Mouse (Mus musculus): ENCODE measurements at regions not wholly inside any gene's neighbourhood (a gene's known extent, or its start where the extent isn't known, plus 50 kb on each side); places are given as distances from the start of the nearest gene placed in this dataset.
A peak's percentile ranks its signal among the peaks of the same experiment; 100 is the strongest.

DNA sequence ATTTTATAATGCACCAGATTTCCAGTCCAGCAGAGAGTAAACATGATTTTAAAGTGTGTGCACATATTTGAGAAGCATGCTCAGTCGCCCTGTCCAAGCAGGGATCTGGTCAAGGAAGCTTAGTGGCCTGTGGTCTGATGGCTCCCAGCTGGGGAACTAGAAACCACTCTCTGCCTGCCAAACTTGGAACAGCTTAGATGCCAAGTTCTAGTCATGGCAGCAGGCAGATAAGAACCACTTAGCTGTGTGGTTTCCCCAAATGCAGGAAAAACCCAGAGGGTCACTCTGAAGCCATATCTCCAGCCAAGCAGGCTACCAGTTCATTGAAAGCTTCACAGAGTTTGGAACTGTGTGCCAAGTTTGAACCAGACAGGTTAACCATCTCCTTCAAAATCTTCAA is 86.1 kb downstream of the Fam114a2 start:
- no peaks in the 10 kb centered on the region for H3K4me1 ChIP-seq (replicated peaks; ENCODE audit: control insufficient read depth, insufficient read depth, low read length)
- no peak for DNase-seq (ENCODE audit: low spot score)
- H3K36me3 ChIP-seq (ENCODE audit: control insufficient read depth, insufficient read depth, low read length), result no peaks in the 10 kb centered on the region
- H3K9ac ChIP-seq (ENCODE audit: low read depth, low read length), result no peak overlapping the region
- H3K27me3 ChIP-seq (ENCODE audit: control insufficient read depth, insufficient read depth, low read length), result no peaks in the 10 kb centered on the region
- H3K4me3 ChIP-seq (ENCODE audit: low read depth, low read length), result no peak overlapping the region
- ATAC-seq (ENCODE audit: low FRiP score), result no peak
- no peaks in the 10 kb centered on the region for H3K9me3 ChIP-seq (ENCODE audit: control insufficient read depth, low read length)
- no peak overlapping the region for H3K27ac ChIP-seq (ENCODE audit: low read depth, low read length)
- 88% methylated on average over 1 of the region's 1 CpGs for WGBS
- H3K4me2 ChIP-seq (replicated peaks; ENCODE audit: low read depth, low read length), result no peak overlapping the region

DNA sequence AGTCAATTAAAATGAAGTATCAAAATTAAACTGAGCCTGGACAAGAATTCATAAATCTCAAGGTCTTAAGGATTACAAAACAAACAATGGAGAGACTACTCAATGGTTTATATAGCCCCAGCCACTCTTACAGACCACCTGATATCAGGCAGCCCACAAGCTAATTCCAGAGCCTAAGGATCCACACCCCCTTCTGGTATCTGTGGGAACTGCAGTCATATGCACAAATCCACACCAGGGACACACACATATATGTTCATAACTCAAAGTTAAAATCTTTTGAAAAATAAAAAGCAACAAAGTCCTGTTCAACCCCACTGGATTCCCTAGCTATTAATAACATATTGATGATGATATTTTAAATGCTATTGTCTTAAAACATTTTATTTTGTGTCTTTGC is 86.5 kb downstream of the Fam114a2 start:
- ATAC-seq (ENCODE audit: low FRiP score) (no peak), DNase-seq (ENCODE audit: low spot score) (no peak)
- Histone ChIP-seq H3K4me3 (ENCODE audit: low read depth, low read length) (no peak overlapping the region), H3K9ac (ENCODE audit: low read depth, low read length) (no peak overlapping the region), H3K9me3 (ENCODE audit: control insufficient read depth, low read length) (no peaks in the 10 kb centered on the region), H3K36me3 (ENCODE audit: control insufficient read depth, insufficient read depth, low read length) (no peaks in the 10 kb centered on the region), H3K27me3 (ENCODE audit: control insufficient read depth, insufficient read depth, low read length) (no peaks in the 10 kb centered on the region), H3K4me1 (replicated peaks; ENCODE audit: control insufficient read depth, insufficient read depth, low read length) (no peaks in the 10 kb centered on the region), H3K27ac (ENCODE audit: low read depth, low read length) (no peak overlapping the region), H3K4me2 (replicated peaks; ENCODE audit: low read depth, low read length) (no peak overlapping the region)

DNA sequence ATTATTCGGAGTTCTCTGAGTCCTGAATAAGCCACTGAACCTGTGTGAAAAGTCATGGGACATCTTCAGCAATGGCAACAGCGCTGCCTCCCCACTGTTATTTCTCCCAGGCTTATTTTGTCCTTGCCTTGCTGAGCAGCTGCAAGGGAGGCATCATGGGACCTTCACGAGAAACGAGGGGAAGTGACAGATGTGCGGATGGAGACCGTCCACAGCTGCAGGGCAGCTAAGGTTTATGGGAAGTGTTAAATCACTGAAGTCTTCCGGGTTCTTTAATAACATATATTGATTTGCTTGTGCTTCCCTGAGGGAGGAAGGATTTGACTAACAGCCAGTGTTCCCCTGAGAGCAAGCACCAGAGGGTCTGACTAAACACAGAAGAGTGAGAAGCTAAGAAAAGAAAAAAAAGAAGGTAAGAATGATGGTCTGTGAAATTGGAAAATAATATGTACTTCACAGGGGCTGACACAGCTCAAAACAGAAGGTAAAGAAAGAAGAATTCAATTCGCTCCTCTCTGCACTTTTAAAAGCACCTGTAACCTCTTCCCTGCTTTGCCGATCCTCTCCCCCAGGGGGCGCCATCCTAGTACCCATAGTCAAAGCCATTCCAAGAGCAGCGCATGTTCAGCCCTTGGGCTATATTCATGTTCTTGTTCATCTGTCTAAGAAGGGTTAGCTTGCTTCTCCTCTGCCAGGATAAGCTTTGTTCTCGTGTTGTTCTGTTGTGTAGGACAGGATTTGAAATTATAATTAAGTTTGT is 92.2 kb downstream of the Fam114a2 start:
- 66% methylated on average over 12 of the region's 12 CpGs for WGBS
- H3K4me3 ChIP-seq (ENCODE audit: low read depth, low read length), result no peak overlapping the region
- no peak overlapping the region for H3K4me2 ChIP-seq (replicated peaks; ENCODE audit: low read depth, low read length)
- H3K4me1 ChIP-seq (replicated peaks; ENCODE audit: control insufficient read depth, insufficient read depth, low read length), result no peaks in the 10 kb centered on the region
- H3K27me3 ChIP-seq (ENCODE audit: control insufficient read depth, insufficient read depth, low read length), result no peaks in the 10 kb centered on the region
- peak; percentile 42 for DNase-seq (ENCODE audit: low spot score)
- no peak overlapping the region for H3K27ac ChIP-seq (ENCODE audit: low read depth, low read length)
- ATAC-seq (ENCODE audit: low FRiP score), result no peak
- no peak overlapping the region for H3K9ac ChIP-seq (ENCODE audit: low read depth, low read length)
- H3K36me3 ChIP-seq (ENCODE audit: control insufficient read depth, insufficient read depth, low read length), result no peaks in the 10 kb centered on the region
- no peaks in the 10 kb centered on the region for H3K9me3 ChIP-seq (ENCODE audit: control insufficient read depth, low read length)

DNA sequence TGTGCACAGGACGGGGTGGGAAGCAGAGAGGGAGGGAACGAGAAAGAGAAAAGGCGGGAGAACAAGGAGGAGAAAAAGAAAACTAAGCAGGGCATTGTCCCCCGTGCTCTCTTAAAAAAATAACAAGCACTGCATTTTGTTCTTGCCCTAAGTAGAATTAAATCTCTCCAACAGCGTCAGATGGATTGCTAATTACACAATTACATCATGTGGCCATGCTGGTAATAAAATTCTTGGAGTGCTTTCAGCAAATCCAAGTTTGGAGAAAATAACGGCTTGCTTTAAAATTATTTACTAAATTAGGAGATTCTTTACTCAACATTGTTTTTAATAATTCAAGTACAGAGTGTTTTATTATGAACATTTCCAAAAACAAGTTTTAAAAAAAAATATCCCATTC is 99.0 kb downstream of the Fam114a2 start:
- 87% methylated on average over 6 of the region's 6 CpGs for WGBS
- no peaks in the 10 kb centered on the region for H3K9me3 ChIP-seq (ENCODE audit: control insufficient read depth, low read length)
- no peak overlapping the region for H3K4me2 ChIP-seq (replicated peaks; ENCODE audit: low read depth, low read length)
- no peaks in the 10 kb centered on the region for H3K36me3 ChIP-seq (ENCODE audit: control insufficient read depth, insufficient read depth, low read length)
- no peak for ATAC-seq (ENCODE audit: low FRiP score)
- no peak overlapping the region for H3K9ac ChIP-seq (ENCODE audit: low read depth, low read length)
- H3K27me3 ChIP-seq (ENCODE audit: control insufficient read depth, insufficient read depth, low read length), result no peaks in the 10 kb centered on the region
- no peaks in the 10 kb centered on the region for H3K4me1 ChIP-seq (replicated peaks; ENCODE audit: control insufficient read depth, insufficient read depth, low read length)
- DNase-seq (ENCODE audit: low spot score), result no peak
- no peak overlapping the region for H3K27ac ChIP-seq (ENCODE audit: low read depth, low read length)
- no peak overlapping the region for H3K4me3 ChIP-seq (ENCODE audit: low read depth, low read length)

DNA sequence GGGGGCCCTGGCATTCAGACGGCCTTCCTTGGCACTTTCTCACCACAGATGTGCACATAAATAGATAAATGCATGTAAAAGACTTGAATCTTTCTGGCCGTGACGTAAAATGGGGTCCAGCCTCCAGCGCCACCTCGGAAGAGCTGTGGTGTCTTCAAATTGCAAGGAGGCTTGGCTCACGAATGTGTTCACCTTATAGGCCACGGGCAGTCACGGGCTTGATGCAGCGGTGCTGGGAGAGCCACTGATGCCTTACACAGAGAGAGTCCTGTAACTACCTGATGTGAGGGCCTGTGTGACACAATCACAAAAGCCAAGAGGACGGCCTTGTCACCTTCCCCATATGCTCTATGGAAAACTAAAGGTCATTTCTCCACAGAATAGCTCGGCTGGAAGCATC is 102.4 kb downstream of the Fam114a2 start:
- ATAC-seq (ENCODE audit: low FRiP score) (no peak), DNase-seq (ENCODE audit: low spot score) (no peak)
- Histone ChIP-seq H3K4me3 (ENCODE audit: low read depth, low read length) (no peak overlapping the region), H3K9ac (ENCODE audit: low read depth, low read length) (no peak overlapping the region), H3K4me2 (replicated peaks; ENCODE audit: low read depth, low read length) (no peak overlapping the region), H3K36me3 (ENCODE audit: control insufficient read depth, insufficient read depth, low read length) (no peaks in the 10 kb centered on the region), H3K27ac (ENCODE audit: low read depth, low read length) (no peak overlapping the region), H3K9me3 (ENCODE audit: control insufficient read depth, low read length) (no peaks in the 10 kb centered on the region), H3K4me1 (replicated peaks; ENCODE audit: control insufficient read depth, insufficient read depth, low read length) (no peaks in the 10 kb centered on the region), H3K27me3 (ENCODE audit: control insufficient read depth, insufficient read depth, low read length) (no peaks in the 10 kb centered on the region)
- WGBS, result 91% methylated on average over 11 of the region's 11 CpGs

DNA sequence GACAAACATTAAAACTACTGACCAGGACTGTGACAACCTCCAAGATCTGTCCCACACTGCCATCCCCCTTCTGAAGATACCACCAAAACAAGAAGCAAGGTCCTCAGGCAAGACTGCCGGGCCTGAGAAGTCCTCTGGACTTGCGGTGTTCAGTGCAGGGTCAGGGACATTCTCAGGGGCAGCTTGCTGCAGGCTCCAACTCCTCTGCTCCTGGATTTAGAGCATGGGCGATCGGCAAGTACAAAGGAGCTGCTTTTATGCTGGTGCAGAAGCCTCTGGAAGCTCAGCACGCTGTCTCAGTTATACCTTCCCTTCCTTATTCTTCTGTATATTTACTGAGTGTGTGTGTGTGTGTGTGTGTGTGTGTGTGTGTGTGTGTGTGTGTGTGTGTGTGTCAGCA is 103.2 kb downstream of the Fam114a2 start:
- H3K27ac ChIP-seq (ENCODE audit: low read depth, low read length), result no peak overlapping the region
- H3K4me2 ChIP-seq (replicated peaks; ENCODE audit: low read depth, low read length), result no peak overlapping the region
- WGBS, result 81% methylated on average over 5 of the region's 5 CpGs
- no peak for ATAC-seq (ENCODE audit: low FRiP score)
- no peak overlapping the region for H3K9ac ChIP-seq (ENCODE audit: low read depth, low read length)
- no peaks in the 10 kb centered on the region for H3K4me1 ChIP-seq (replicated peaks; ENCODE audit: control insufficient read depth, insufficient read depth, low read length)
- no peaks in the 10 kb centered on the region for H3K36me3 ChIP-seq (ENCODE audit: control insufficient read depth, insufficient read depth, low read length)
- H3K9me3 ChIP-seq (ENCODE audit: control insufficient read depth, low read length), result no peaks in the 10 kb centered on the region
- no peak overlapping the region for H3K4me3 ChIP-seq (ENCODE audit: low read depth, low read length)
- DNase-seq (ENCODE audit: low spot score), result no peak
- no peaks in the 10 kb centered on the region for H3K27me3 ChIP-seq (ENCODE audit: control insufficient read depth, insufficient read depth, low read length)

DNA sequence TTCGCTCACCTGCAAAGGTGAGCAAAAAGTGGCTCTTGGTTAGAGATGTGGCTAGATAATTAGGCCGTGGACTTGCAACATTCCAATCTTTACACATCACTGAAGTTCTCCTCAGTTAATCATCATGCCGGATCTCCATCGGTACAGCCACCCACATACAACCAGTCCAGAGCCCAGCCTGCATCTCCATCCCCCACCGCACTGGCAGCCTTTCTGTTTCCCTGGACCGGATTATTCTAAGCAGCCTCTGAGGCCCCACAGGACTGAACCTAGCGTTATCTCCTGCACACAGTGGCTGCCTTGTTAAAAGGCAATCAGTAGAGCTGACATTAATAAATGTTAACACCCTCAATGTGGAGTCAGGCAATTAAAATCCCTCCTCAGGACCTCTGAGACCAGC is 103.7 kb downstream of the Fam114a2 start:
- Histone ChIP-seq H3K9me3 (ENCODE audit: control insufficient read depth, low read length) (no peaks in the 10 kb centered on the region), H3K36me3 (ENCODE audit: control insufficient read depth, insufficient read depth, low read length) (no peaks in the 10 kb centered on the region), H3K27ac (ENCODE audit: low read depth, low read length) (no peak overlapping the region), H3K27me3 (ENCODE audit: control insufficient read depth, insufficient read depth, low read length) (no peaks in the 10 kb centered on the region), H3K4me2 (replicated peaks; ENCODE audit: low read depth, low read length) (no peak overlapping the region), H3K4me3 (ENCODE audit: low read depth, low read length) (no peak overlapping the region), H3K4me1 (replicated peaks; ENCODE audit: control insufficient read depth, insufficient read depth, low read length) (no peaks in the 10 kb centered on the region), H3K9ac (ENCODE audit: low read depth, low read length) (no peak overlapping the region)
- peak; percentile 17 for DNase-seq (ENCODE audit: low spot score)
- WGBS, result 80% methylated on average over 7 of the region's 7 CpGs
- no peak for ATAC-seq (ENCODE audit: low FRiP score)

DNA sequence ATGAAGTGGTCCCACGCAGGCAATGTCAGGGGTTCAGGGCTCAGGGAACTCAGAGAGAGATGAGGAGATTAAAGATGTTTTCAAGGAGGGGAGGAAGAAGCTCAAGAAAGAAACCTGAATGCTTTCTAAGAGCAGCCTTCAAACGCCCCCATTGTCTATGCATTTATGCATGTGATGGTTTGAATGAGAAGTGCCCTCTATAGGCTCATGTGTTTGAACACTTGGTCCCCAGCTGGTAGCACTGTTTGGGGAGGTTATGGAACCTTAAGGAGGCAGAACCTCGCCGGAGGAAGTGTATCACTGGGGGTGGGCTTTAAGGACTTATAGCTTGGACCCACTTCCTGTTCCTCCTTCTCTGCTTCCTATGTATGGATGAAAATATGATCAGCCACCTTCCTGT is 105.1 kb downstream of the Fam114a2 start:
- no peak overlapping the region for H3K4me2 ChIP-seq (replicated peaks; ENCODE audit: low read depth, low read length)
- H3K27me3 ChIP-seq (ENCODE audit: control insufficient read depth, insufficient read depth, low read length), result no peaks in the 10 kb centered on the region
- H3K27ac ChIP-seq (ENCODE audit: low read depth, low read length), result no peak overlapping the region
- no peaks in the 10 kb centered on the region for H3K4me1 ChIP-seq (replicated peaks; ENCODE audit: control insufficient read depth, insufficient read depth, low read length)
- WGBS, result 83% methylated on average over 4 of the region's 4 CpGs
- no peaks in the 10 kb centered on the region for H3K9me3 ChIP-seq (ENCODE audit: control insufficient read depth, low read length)
- no peaks in the 10 kb centered on the region for H3K36me3 ChIP-seq (ENCODE audit: control insufficient read depth, insufficient read depth, low read length)
- H3K9ac ChIP-seq (ENCODE audit: low read depth, low read length), result no peak overlapping the region
- no peak overlapping the region for H3K4me3 ChIP-seq (ENCODE audit: low read depth, low read length)
- ATAC-seq (ENCODE audit: low FRiP score) (no peak), DNase-seq (ENCODE audit: low spot score) (no peak)

DNA sequence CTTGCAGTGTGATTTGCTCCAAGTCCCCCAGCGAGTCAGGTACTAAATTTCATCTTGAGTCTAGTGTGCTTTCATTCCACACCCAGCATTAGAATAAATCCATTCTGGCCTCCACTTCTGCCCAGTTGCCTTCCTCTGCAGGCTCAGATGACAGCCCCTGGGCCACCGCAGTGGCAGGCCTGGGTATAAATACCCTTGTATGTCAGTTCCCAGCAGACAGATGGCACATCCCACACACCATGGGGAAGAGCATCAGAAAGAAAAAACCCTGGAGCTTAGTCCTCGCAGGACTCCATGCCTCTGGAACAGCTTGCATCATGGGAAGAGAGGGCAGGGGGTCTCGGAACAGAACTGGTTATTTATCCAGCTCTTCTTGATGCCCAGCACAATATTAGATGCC is 105.7 kb downstream of the Fam114a2 start:
- Histone ChIP-seq H3K4me2 (replicated peaks; ENCODE audit: low read depth, low read length) (no peak overlapping the region), H3K9ac (ENCODE audit: low read depth, low read length) (no peak overlapping the region), H3K27ac (ENCODE audit: low read depth, low read length) (no peak overlapping the region), H3K27me3 (ENCODE audit: control insufficient read depth, insufficient read depth, low read length) (no peaks in the 10 kb centered on the region), H3K4me1 (replicated peaks; ENCODE audit: control insufficient read depth, insufficient read depth, low read length) (no peaks in the 10 kb centered on the region), H3K4me3 (ENCODE audit: low read depth, low read length) (no peak overlapping the region), H3K36me3 (ENCODE audit: control insufficient read depth, insufficient read depth, low read length) (no peaks in the 10 kb centered on the region), H3K9me3 (ENCODE audit: control insufficient read depth, low read length) (no peaks in the 10 kb centered on the region)
- ATAC-seq (ENCODE audit: low FRiP score) (no peak), DNase-seq (ENCODE audit: low spot score) (no peak)
- 92% methylated on average over 4 of the region's 4 CpGs for WGBS

Data from hindbrain, embryonic 11.5 days (tissue).